In genomic region chr13:63112598-63113372, GRCm38 (mm10) we compare ENCODE assay signal across 9 mouse cellular contexts.
DNase-seq lines count a peak whose midpoint lies in the region; ATAC-seq lines count a peak whose summit lies in the region.
"Had no signal": no experiment of that assay in that cellular context is flagged by ENCODE, and none has a peak within 500 bp of the region (broad histone marks: within the 10 kb centered on the region; RNA-seq: fewer than 3 reads in every experiment).

No protein-coding gene starts in this region.

- no peaks in the 10 kb centered on the region for H3K27me3 ChIP-seq in heart, embryonic 11.5 days (ENCODE audit: control insufficient read depth, insufficient read depth, low read length)
- no peaks in the 10 kb centered on the region for H3K27me3 ChIP-seq in heart, embryonic 16.5 days (ENCODE audit: control insufficient read depth, insufficient read depth, low read length)
- H3K27me3 ChIP-seq: liver, embryonic 15.5 days had no signal

- 66% methylated on average over 10 of the region's 10 CpGs for WGBS in heart, embryonic 11.5 days (ENCODE audit: insufficient replicate concordance)
- WGBS in heart, embryonic 16.5 days = 65% methylated on average over 10 of the region's 10 CpGs

- H3K27ac ChIP-seq in heart, embryonic 11.5 days (ENCODE audit: low read depth, low read length) = peak overlapping the region; percentile 43; the same call in 1 of the 2 replicates
- H3K27ac ChIP-seq in heart, embryonic 16.5 days (ENCODE audit: low read length) = peak overlapping the region; percentile 79
- H3K27ac ChIP-seq: liver, embryonic 15.5 days had no signal

- H3K4me2 ChIP-seq in heart, embryonic 11.5 days = no peak overlapping the region
- no peak overlapping the region for H3K4me2 ChIP-seq in heart, embryonic 16.5 days (ENCODE audit: low read depth, low read length)
- H3K4me2 ChIP-seq: liver, embryonic 15.5 days had no signal

- H3K9ac ChIP-seq in heart, embryonic 11.5 days (ENCODE audit: low read depth, low read length) = no peak overlapping the region
- H3K9ac ChIP-seq in heart, embryonic 16.5 days (ENCODE audit: low read length) = no peak overlapping the region
- H3K9ac ChIP-seq: liver, embryonic 15.5 days had no signal

- H3K4me1 ChIP-seq in heart, embryonic 11.5 days (ENCODE audit: control insufficient read depth, insufficient read depth, low read length) = 0 out of 2 replicates have a peak, but pooled peaks cover 11% of the 10 kb centered on the region
- H3K4me1 ChIP-seq in heart, embryonic 16.5 days (ENCODE audit: control insufficient read depth, insufficient read depth, low read length) = peaks cover 39% of the 10 kb centered on the region

- no peaks in the 10 kb centered on the region for H3K9me3 ChIP-seq in heart, embryonic 11.5 days (replicated peaks; ENCODE audit: control insufficient read depth, low read length)
- peaks cover 2% of the 10 kb centered on the region; the same call in 1 of the 2 replicates for H3K9me3 ChIP-seq in heart, embryonic 16.5 days (replicated peaks; ENCODE audit: control insufficient read depth, low read length)
- H3K9me3 ChIP-seq: liver, embryonic 15.5 days had no signal

- no peaks in the 10 kb centered on the region; the same call in 1 of the 2 replicates for H3K36me3 ChIP-seq in heart, embryonic 11.5 days (ENCODE audit: control insufficient read depth, insufficient read depth, low read length)
- no peaks in the 10 kb centered on the region for H3K36me3 ChIP-seq in heart, embryonic 16.5 days (ENCODE audit: control insufficient read depth, insufficient read depth)
- H3K36me3 ChIP-seq: liver, embryonic 15.5 days had no signal

- no peak for DNase-seq in heart, adult 9 months (ENCODE audit: low spot score in 2 of 2)
- DNase-seq in MN1 (ENCODE audit: low spot score) = peak; percentile 87
- DNase-seq in B cell, adult 2 months = no peak
- DNase-seq in left cerebral cortex, adult 18-20 months (ENCODE audit: low spot score in 2 of 2) = no peak
- no peak for DNase-seq in cerebellum, adult 11-12 months

- H3K4me3 ChIP-seq in heart, embryonic 11.5 days (ENCODE audit: low read depth, low read length) = no peak overlapping the region
- H3K4me3 ChIP-seq in heart, embryonic 16.5 days (ENCODE audit: low read length) = no peak overlapping the region
- H3K4me3 ChIP-seq: liver, embryonic 15.5 days had no signal

- ATAC-seq in heart, embryonic 11.5 days (replicated peaks; ENCODE audit: insufficient number of reproducible peaks, low FRiP score, low TSS enrichment) = no peak
- no peak for ATAC-seq in heart, embryonic 16.5 days (replicated peaks; ENCODE audit: extremely low read depth, insufficient read depth, low FRiP score)
- ATAC-seq in megakaryocyte progenitor cell, adult 5-6 weeks (replicated peaks; ENCODE audit: poor library complexity) = peak; percentile 25
